In genomic region chr4:142261725-142262124, GRCm38 (mm10) we compare ENCODE assay signal across 13 mouse cellular contexts. TPM values are rescaled to one million over a fixed set of nuclear protein-coding genes. Genes with fewer than 3 reads are reported as not detected.
"Had no signal": no experiment of that assay in that cellular context is flagged by ENCODE, and none has a peak within 500 bp of the region (broad histone marks: within the 10 kb centered on the region; RNA-seq: fewer than 3 reads in every experiment).

No protein-coding gene starts in this region.

- H3K36me3 ChIP-seq: limb, embryonic 10.5 days; liver, embryonic 15.5 days; midbrain, embryonic 15.5 days had no signal

- H3K27me3 ChIP-seq: liver, embryonic 15.5 days; midbrain, embryonic 15.5 days had no signal

- H3K9me3 ChIP-seq: limb, embryonic 10.5 days; liver, embryonic 15.5 days; midbrain, embryonic 15.5 days had no signal

- H3K4me3 ChIP-seq: left cerebral cortex, adult 2 months; limb, embryonic 10.5 days; liver, embryonic 15.5 days; midbrain, embryonic 15.5 days had no signal

- H3K4me1 ChIP-seq: liver, embryonic 15.5 days; midbrain, embryonic 15.5 days had no signal

- DNase-seq: kidney, postnatal 25 days; lung, adult 2 months; lung, postnatal 36 days; thymus, adult 18-20 months; thymus, postnatal 14 days had no signal

- ATAC-seq: lung, postnatal 0 days; midbrain, embryonic 15.5 days had no signal

- H3K9ac ChIP-seq: liver, embryonic 15.5 days; midbrain, embryonic 15.5 days had no signal

- H3K27ac ChIP-seq: left cerebral cortex, adult 2 months; limb, embryonic 10.5 days; liver, embryonic 15.5 days; midbrain, embryonic 15.5 days; stomach, postnatal 0 days had no signal

- H3K4me2 ChIP-seq: liver, embryonic 11.5 days; liver, embryonic 15.5 days; midbrain, embryonic 15.5 days had no signal

RNA-seq across cellular contexts. Expression of gene Kazn, which starts 22.5 kb away (rescaled TPM):
- total RNA-seq: neutrophil, adult 5-6 weeks had no signal
